Mouse (Mus musculus): Measurements from ENCODE around the gene Slc25a1. TPM values are rescaled to one million over a fixed set of nuclear protein-coding genes. Genes with fewer than 3 reads are reported as not detected.

The Slc25a1 gene
- polyA plus RNA-seq, 1 experiment from 2014 or later: 39.5 TPM

GRCm38 (mm10) chr16:17943466-17943865 lies 15.4 kb upstream of the Slc25a1 start:
- Histone ChIP-seq H3K9me3 (replicated peaks; ENCODE audit: control insufficient read depth, low read length) (no peaks in the 10 kb centered on the region), H3K4me1 (ENCODE audit: control insufficient read depth, insufficient read depth, low read length) (no peaks in the 10 kb centered on the region; the same call in 1 of the 2 replicates), H3K27me3 (ENCODE audit: control insufficient read depth, insufficient read depth, low read length) (peaks cover under 1% of the 10 kb centered on the region; the same call in 1 of the 2 replicates), H3K27ac (ENCODE audit: low read depth, low read length) (no peak overlapping the region), H3K4me2 (no peak overlapping the region), H3K4me3 (ENCODE audit: low read depth, low read length) (no peak overlapping the region), H3K9ac (ENCODE audit: low read depth, low read length) (no peak overlapping the region), H3K36me3 (ENCODE audit: control insufficient read depth, insufficient read depth, low read length) (no peaks in the 10 kb centered on the region)
- no peak for ATAC-seq (replicated peaks; ENCODE audit: insufficient number of reproducible peaks, low FRiP score, low TSS enrichment)
- WGBS (ENCODE audit: insufficient replicate concordance): 65% methylated on average over 8 of the region's 8 CpGs

- Histone ChIP-seq H3K4me1 (ENCODE audit: control insufficient read depth, insufficient read depth, low read length) (peaks cover 7% of the 10 kb centered on the region), H3K9ac (ENCODE audit: low read depth, low read length) (no peak overlapping the region), H3K36me3 (ENCODE audit: control insufficient read depth, insufficient read depth, low read length) (no peaks in the 10 kb centered on the region), H3K4me3 (ENCODE audit: low read depth, low read length) (no peak overlapping the region), H3K9me3 (replicated peaks; ENCODE audit: control insufficient read depth, low read length) (no peaks in the 10 kb centered on the region), H3K27me3 (ENCODE audit: control insufficient read depth, insufficient read depth, low read length) (peaks cover 15% of the 10 kb centered on the region), H3K4me2 (no peak overlapping the region), H3K27ac (ENCODE audit: low read depth, low read length) (no peak overlapping the region)
- WGBS (ENCODE audit: insufficient replicate concordance): 42% methylated on average over 9 of the region's 9 CpGs
- no peak for ATAC-seq (replicated peaks; ENCODE audit: insufficient number of reproducible peaks, low FRiP score, low TSS enrichment)
Measured at GRCm38 (mm10) chr16:17939255-17939751, 11.3 kb upstream of the Slc25a1 start.

GRCm38 (mm10) chr16:17938821-17939220 lies 10.8 kb upstream of the Slc25a1 start:
- 9% methylated on average over 7 of the region's 7 CpGs for WGBS (ENCODE audit: insufficient replicate concordance)
- no peaks in the 10 kb centered on the region for H3K36me3 ChIP-seq (ENCODE audit: control insufficient read depth, insufficient read depth, low read length)
- ATAC-seq (replicated peaks; ENCODE audit: insufficient number of reproducible peaks, low FRiP score, low TSS enrichment): peak; percentile 63; the same call in 1 of the 2 replicates
- no peak overlapping the region for H3K27ac ChIP-seq (ENCODE audit: low read depth, low read length)
- peaks cover 15% of the 10 kb centered on the region for H3K27me3 ChIP-seq (ENCODE audit: control insufficient read depth, insufficient read depth, low read length)
- H3K9ac ChIP-seq (ENCODE audit: low read depth, low read length): no peak overlapping the region
- H3K4me1 ChIP-seq (ENCODE audit: control insufficient read depth, insufficient read depth, low read length): peaks cover 7% of the 10 kb centered on the region
- H3K4me3 ChIP-seq (ENCODE audit: low read depth, low read length): no peak overlapping the region
- H3K9me3 ChIP-seq (replicated peaks; ENCODE audit: control insufficient read depth, low read length): no peaks in the 10 kb centered on the region
- H3K4me2 ChIP-seq: peak overlapping the region; percentile 22; the same call in 1 of the 2 replicates

GRCm38 (mm10) chr16:17938187-17938586 lies 10.2 kb upstream of the Slc25a1 start:
- no peak for ATAC-seq (replicated peaks; ENCODE audit: insufficient number of reproducible peaks, low FRiP score, low TSS enrichment)
- WGBS (ENCODE audit: insufficient replicate concordance): 53% methylated on average over 7 of the region's 7 CpGs
- H3K27ac ChIP-seq (ENCODE audit: low read depth, low read length): no peak overlapping the region

DNA sequence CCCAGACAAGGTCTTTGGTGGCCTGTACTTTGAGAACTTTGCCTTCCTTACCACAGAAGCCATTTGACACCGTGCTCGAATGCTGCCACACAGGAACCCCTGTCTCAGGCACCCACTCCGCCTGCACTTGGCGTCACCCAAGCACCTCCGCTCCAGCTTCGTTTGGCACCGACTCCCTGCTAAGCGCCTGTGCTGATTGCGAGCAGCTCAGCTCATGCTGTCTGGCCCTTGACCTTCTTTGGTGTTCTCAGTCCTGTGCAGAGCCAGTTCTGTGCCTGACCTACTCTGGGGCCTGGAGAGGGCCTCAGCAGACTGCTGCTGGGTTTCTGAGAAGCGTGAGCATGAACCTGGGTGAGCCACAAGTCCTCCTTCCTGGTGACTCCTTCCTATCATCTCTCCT lies 8.8 kb upstream of the Slc25a1 start:
- Histone ChIP-seq H3K36me3 (ENCODE audit: control insufficient read depth, insufficient read depth, low read length) (no peaks in the 10 kb centered on the region), H3K27ac (ENCODE audit: low read depth, low read length) (no peak overlapping the region), H3K9me3 (replicated peaks; ENCODE audit: control insufficient read depth, low read length) (no peaks in the 10 kb centered on the region), H3K4me2 (no peak overlapping the region), H3K4me3 (ENCODE audit: low read depth, low read length) (no peak overlapping the region), H3K9ac (ENCODE audit: low read depth, low read length) (no peak overlapping the region), H3K4me1 (ENCODE audit: control insufficient read depth, insufficient read depth, low read length) (peaks cover 7% of the 10 kb centered on the region), H3K27me3 (ENCODE audit: control insufficient read depth, insufficient read depth, low read length) (peaks cover 15% of the 10 kb centered on the region)
- WGBS (ENCODE audit: insufficient replicate concordance): 76% methylated on average over 10 of the region's 10 CpGs
- ATAC-seq (replicated peaks; ENCODE audit: insufficient number of reproducible peaks, low FRiP score, low TSS enrichment): no peak

More at GRCm38 (mm10) chr16:17938187-17938586, 10.2 kb upstream of the Slc25a1 start:
- Histone ChIP-seq H3K27me3 (ENCODE audit: control insufficient read depth, insufficient read depth, low read length) (peaks cover 15% of the 10 kb centered on the region), H3K4me1 (ENCODE audit: control insufficient read depth, insufficient read depth, low read length) (peaks cover 7% of the 10 kb centered on the region), H3K9ac (ENCODE audit: low read depth, low read length) (no peak overlapping the region), H3K9me3 (replicated peaks; ENCODE audit: control insufficient read depth, low read length) (no peaks in the 10 kb centered on the region), H3K36me3 (ENCODE audit: control insufficient read depth, insufficient read depth, low read length) (no peaks in the 10 kb centered on the region), H3K4me2 (no peak overlapping the region), H3K4me3 (ENCODE audit: low read depth, low read length) (no peak overlapping the region)

DNA sequence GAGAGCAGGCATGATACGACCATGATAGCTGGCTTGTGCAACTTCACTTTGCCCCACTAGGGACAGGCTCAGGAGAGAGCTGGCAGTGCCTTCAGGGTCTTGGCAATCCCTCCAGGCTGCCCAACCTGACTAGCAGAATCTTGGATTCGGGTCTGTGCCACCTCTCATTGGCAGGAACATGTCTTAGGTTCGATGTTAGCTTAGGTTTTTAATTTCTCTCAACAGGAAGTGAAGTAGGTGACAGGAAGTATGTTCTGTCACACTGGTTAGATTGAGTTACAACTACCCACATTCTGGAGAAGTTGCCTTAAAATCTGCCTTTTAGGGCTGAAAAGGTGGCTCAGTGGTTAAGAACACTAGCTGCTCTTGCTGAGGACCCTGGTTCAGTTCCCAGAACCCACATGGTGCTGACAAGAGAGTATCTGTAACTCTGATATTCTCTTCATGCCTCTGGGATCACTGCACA lies 6.5 kb upstream of the Slc25a1 start:
- Histone ChIP-seq H3K9me3 (replicated peaks; ENCODE audit: control insufficient read depth, low read length) (no peaks in the 10 kb centered on the region), H3K27me3 (ENCODE audit: control insufficient read depth, insufficient read depth, low read length) (peaks cover 15% of the 10 kb centered on the region), H3K36me3 (ENCODE audit: control insufficient read depth, insufficient read depth, low read length) (no peaks in the 10 kb centered on the region), H3K27ac (ENCODE audit: low read depth, low read length) (no peak overlapping the region), H3K9ac (ENCODE audit: low read depth, low read length) (no peak overlapping the region), H3K4me2 (no peak overlapping the region), H3K4me3 (ENCODE audit: low read depth, low read length) (no peak overlapping the region), H3K4me1 (ENCODE audit: control insufficient read depth, insufficient read depth, low read length) (peaks cover 7% of the 10 kb centered on the region)
- 58% methylated on average over 3 of the region's 3 CpGs for WGBS (ENCODE audit: insufficient replicate concordance)
- ATAC-seq (replicated peaks; ENCODE audit: insufficient number of reproducible peaks, low FRiP score, low TSS enrichment): no peak

DNA sequence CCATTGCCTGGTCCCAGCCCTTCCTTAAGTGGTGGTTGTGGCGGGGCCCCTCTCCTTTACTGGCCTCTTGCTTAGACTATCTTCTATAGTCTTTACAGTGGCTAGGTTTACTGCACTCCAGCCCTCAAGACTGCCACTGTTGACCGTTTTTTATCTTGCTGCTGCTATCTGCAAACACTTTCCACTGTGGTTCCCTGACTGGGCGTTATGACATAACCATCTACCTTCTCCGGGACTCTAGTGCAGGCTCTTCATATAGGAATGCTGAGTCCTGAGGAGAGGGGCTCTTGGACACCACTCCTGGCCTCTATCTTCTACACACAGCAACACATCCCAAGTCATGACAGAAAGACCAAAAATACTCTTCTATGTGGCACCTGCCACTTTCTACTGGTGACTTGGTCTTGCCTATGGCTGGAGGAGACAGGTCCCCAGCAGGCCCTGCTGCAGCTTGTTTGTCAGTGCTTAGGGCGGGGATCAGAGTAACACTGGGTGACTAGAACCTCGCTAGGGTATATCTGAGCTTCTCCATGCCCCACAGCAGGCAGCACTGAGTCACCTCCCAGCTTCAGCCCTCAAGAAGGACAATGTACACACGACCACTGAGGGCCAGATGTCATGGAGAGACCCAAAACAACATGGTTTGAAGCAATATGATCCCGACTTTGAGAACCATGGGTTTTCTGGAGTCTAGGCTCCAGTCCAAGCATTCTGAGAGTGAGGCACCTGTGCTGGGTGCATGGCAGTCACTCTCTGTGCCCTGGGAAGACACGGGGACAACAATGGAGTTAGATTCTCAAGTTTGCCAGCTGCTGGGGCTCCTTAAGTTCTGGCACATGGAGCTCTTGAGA lies 5.8 kb upstream of the Slc25a1 start:
- no peaks in the 10 kb centered on the region for H3K9me3 ChIP-seq (replicated peaks; ENCODE audit: control insufficient read depth, low read length)
- WGBS (ENCODE audit: insufficient replicate concordance): 51% methylated on average over 9 of the region's 9 CpGs
- no peak overlapping the region for H3K4me2 ChIP-seq
- no peak overlapping the region for H3K9ac ChIP-seq (ENCODE audit: low read depth, low read length)
- H3K4me3 ChIP-seq (ENCODE audit: low read depth, low read length): no peak overlapping the region
- ATAC-seq (replicated peaks; ENCODE audit: insufficient number of reproducible peaks, low FRiP score, low TSS enrichment): no peak
- H3K27me3 ChIP-seq (ENCODE audit: control insufficient read depth, insufficient read depth, low read length): peaks cover 15% of the 10 kb centered on the region
- H3K4me1 ChIP-seq (ENCODE audit: control insufficient read depth, insufficient read depth, low read length): peaks cover 7% of the 10 kb centered on the region
- H3K27ac ChIP-seq (ENCODE audit: low read depth, low read length): no peak overlapping the region
- no peaks in the 10 kb centered on the region for H3K36me3 ChIP-seq (ENCODE audit: control insufficient read depth, insufficient read depth, low read length)

DNA sequence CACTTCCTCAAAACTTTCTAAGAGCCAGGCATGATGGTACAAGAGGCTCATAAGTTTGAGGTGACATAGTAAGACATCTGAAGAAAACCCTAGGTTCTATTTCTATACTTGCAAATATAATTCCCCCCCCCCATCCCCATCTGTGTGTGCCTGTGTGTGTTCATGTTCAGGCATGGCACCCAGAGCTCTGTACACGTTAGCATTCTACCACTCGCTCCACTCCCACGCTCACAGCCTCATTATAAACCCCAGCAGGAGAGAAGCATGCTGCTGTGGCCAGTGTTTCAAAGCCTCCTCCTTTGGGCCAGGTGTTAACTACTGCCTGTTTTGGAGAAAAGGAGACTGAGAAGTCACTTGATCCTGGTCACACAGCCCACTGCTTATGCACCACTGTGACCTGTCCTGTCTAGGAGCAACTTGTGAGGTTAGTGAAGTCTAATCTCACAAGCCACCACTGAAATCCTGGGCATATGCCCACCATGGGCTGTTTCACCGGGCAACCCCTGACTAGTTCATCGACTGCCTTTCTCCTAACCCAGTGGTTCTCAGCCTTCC lies 4.0 kb upstream of the Slc25a1 start:
- H3K9me3 ChIP-seq (replicated peaks; ENCODE audit: control insufficient read depth, low read length): no peaks in the 10 kb centered on the region
- H3K9ac ChIP-seq (ENCODE audit: low read depth, low read length): no peak overlapping the region
- no peaks in the 10 kb centered on the region for H3K36me3 ChIP-seq (ENCODE audit: control insufficient read depth, insufficient read depth, low read length)
- peaks cover 7% of the 10 kb centered on the region for H3K27me3 ChIP-seq (ENCODE audit: control insufficient read depth, insufficient read depth, low read length)
- H3K4me1 ChIP-seq (ENCODE audit: control insufficient read depth, insufficient read depth, low read length): peaks cover 3% of the 10 kb centered on the region
- H3K4me2 ChIP-seq: no peak overlapping the region
- no peak overlapping the region for H3K27ac ChIP-seq (ENCODE audit: low read depth, low read length)
- no peak overlapping the region for H3K4me3 ChIP-seq (ENCODE audit: low read depth, low read length)
- no peak for ATAC-seq (replicated peaks; ENCODE audit: insufficient number of reproducible peaks, low FRiP score, low TSS enrichment)
- 70% methylated on average over 5 of the region's 5 CpGs for WGBS (ENCODE audit: insufficient replicate concordance)
